Comparison of ENCODE assay signal across 12 mouse cellular contexts in genomic region chr17:15535162-15535800, GRCm38 (mm10). TPM values are rescaled to one million over a fixed set of nuclear protein-coding genes. Genes with fewer than 3 reads are reported as not detected.
DNase-seq lines count a peak whose midpoint lies in the region; ATAC-seq and TF ChIP-seq lines count a peak whose summit lies in the region.
"Had no signal": no experiment of that assay in that cellular context is flagged by ENCODE, and none has a peak within 500 bp of the region (broad histone marks: within the 10 kb centered on the region; RNA-seq: fewer than 3 reads in every experiment).

No protein-coding gene starts in this region.

- no peak overlapping the region for H3K4me3 ChIP-seq in kidney, postnatal 0 days (replicated peaks; ENCODE audit: low read depth, low read length)
- no peak overlapping the region for H3K4me3 ChIP-seq in hindbrain, embryonic 13.5 days

- H3K9me3 ChIP-seq in kidney, postnatal 0 days (replicated peaks; ENCODE audit: low read length), result no peaks in the 10 kb centered on the region
- H3K9me3 ChIP-seq in hindbrain, embryonic 13.5 days, result no peaks in the 10 kb centered on the region
- H3K9me3 ChIP-seq: liver, embryonic 13.5 days; midbrain, embryonic 12.5 days; stomach, embryonic 15.5 days had no signal

- no peak for ATAC-seq in kidney, postnatal 0 days (replicated peaks; ENCODE audit: low FRiP score, low read depth)
- peak; percentile 55 for ATAC-seq in megakaryocyte, adult 5-6 weeks (ENCODE audit: poor library complexity, severe bottlenecking)
- no peak for ATAC-seq in hindbrain, embryonic 13.5 days (ENCODE audit: low FRiP score)

- H3K9ac ChIP-seq in kidney, postnatal 0 days (ENCODE audit: low read depth, low read length), result no peak overlapping the region
- no peak overlapping the region for H3K9ac ChIP-seq in hindbrain, embryonic 13.5 days
- H3K9ac ChIP-seq: liver, embryonic 13.5 days had no signal

- no peaks in the 10 kb centered on the region for H3K27me3 ChIP-seq in kidney, postnatal 0 days (ENCODE audit: insufficient read depth, low read length)
- peaks cover 24% of the 10 kb centered on the region for H3K27me3 ChIP-seq in hindbrain, embryonic 13.5 days
- H3K27me3 ChIP-seq: stomach, embryonic 15.5 days had no signal

- no peak for TF ChIP-seq CTCF in kidney, postnatal 0 days (IDR thresholded peaks at IDR 0.05; ENCODE audit: low read depth)

- H3K4me2 ChIP-seq in kidney, postnatal 0 days (ENCODE audit: low read length), result peak overlapping the region; percentile 78; the same call in 1 of the 2 replicates
- H3K4me2 ChIP-seq in hindbrain, embryonic 13.5 days, result no peak overlapping the region; the same call in 1 of the 2 replicates

- H3K4me1 ChIP-seq in kidney, postnatal 0 days (replicated peaks; ENCODE audit: insufficient read depth, low read length), result peaks cover 11% of the 10 kb centered on the region; the same call in 1 of the 2 replicates
- peaks cover 8% of the 10 kb centered on the region; the same call in 1 of the 2 replicates for H3K4me1 ChIP-seq in hindbrain, embryonic 13.5 days (replicated peaks)
- H3K4me1 ChIP-seq: midbrain, embryonic 12.5 days; stomach, embryonic 15.5 days had no signal

- no peaks in the 10 kb centered on the region for H3K36me3 ChIP-seq in kidney, postnatal 0 days (ENCODE audit: insufficient read depth, low read length)
- H3K36me3 ChIP-seq in hindbrain, embryonic 13.5 days, result no peaks in the 10 kb centered on the region
- H3K36me3 ChIP-seq: liver, embryonic 13.5 days; midbrain, embryonic 12.5 days; stomach, embryonic 15.5 days had no signal

- peak; percentile 49 for DNase-seq in cerebellum, adult 9-10 months
- DNase-seq in cerebellum, postnatal 4 days (ENCODE audit: low spot score in 2 of 2), result no peak
- no peak for DNase-seq in kidney, postnatal 0 days (ENCODE audit: low spot score)
- no peak for DNase-seq in kidney, adult 18-20 months
- peak; percentile 4 for DNase-seq in adrenal gland, postnatal 25 days
- no peak for DNase-seq in thymus, postnatal 14 days
- DNase-seq: kidney, postnatal 10 days; liver, embryonic 13.5 days had no signal

- WGBS in kidney, postnatal 0 days, result 72% methylated on average over 11 of the region's 11 CpGs
- 69% methylated on average over 11 of the region's 11 CpGs for WGBS in hindbrain, embryonic 13.5 days

- no peak overlapping the region for H3K27ac ChIP-seq in kidney, postnatal 0 days
- H3K27ac ChIP-seq in hindbrain, embryonic 13.5 days, result no peak overlapping the region
- H3K27ac ChIP-seq: liver, embryonic 13.5 days; midbrain, embryonic 12.5 days; stomach, embryonic 15.5 days had no signal

RNA-seq across cellular contexts. Expression of gene Pdcd2, which starts 8.2 kb away (rescaled TPM):
- 49.5 and 57.5 TPM in 2 replicates for polyA plus RNA-seq in kidney, postnatal 0 days (2015; fragmentation: Nextera tagmentation; extraction: Ambion mirVana)
- 34.2 and 45.3 TPM in 2 replicates for total RNA-seq in adrenal gland, postnatal 25 days (2021)
- 33.8 and 35.0 TPM in 2 replicates for total RNA-seq in megakaryocyte, adult 5-6 weeks (2015)
- 30.7 and 48.8 TPM in 2 replicates for total RNA-seq in megakaryocyte, adult 5-6 weeks (2017)
- polyA plus RNA-seq in hindbrain, embryonic 13.5 days (2015; fragmentation: Nextera tagmentation; extraction: Ambion mirVana), result 70.9 and 76.3 TPM in 2 replicates

RNA-seq across cellular contexts. Expression of gene Prdm9, which starts 28.9 kb away (rescaled TPM):
- polyA plus RNA-seq in kidney, postnatal 0 days (2015; fragmentation: Nextera tagmentation; extraction: Ambion mirVana), result 1.8 and 1.9 TPM in 2 replicates
- 7.4 and 9.1 TPM in 2 replicates for total RNA-seq in adrenal gland, postnatal 25 days (2021)
- 2.2 and 7.0 TPM in 2 replicates for total RNA-seq in megakaryocyte, adult 5-6 weeks (2015)
- 3.5 and 4.5 TPM in 2 replicates for total RNA-seq in megakaryocyte, adult 5-6 weeks (2017)
- polyA plus RNA-seq in hindbrain, embryonic 13.5 days (2015; fragmentation: Nextera tagmentation; extraction: Ambion mirVana), result 2.6 and 3.3 TPM in 2 replicates

RNA-seq across cellular contexts. Expression of gene Tbp, which starts 35.6 kb away (rescaled TPM):
- 39.7 and 41.0 TPM in 2 replicates for polyA plus RNA-seq in kidney, postnatal 0 days (2015; fragmentation: Nextera tagmentation; extraction: Ambion mirVana)
- total RNA-seq in adrenal gland, postnatal 25 days (2021), result 29.8 and 31.4 TPM in 2 replicates
- total RNA-seq in megakaryocyte, adult 5-6 weeks (2015), result 65.2 and 68.3 TPM in 2 replicates
- 42.1 and 50.2 TPM in 2 replicates for total RNA-seq in megakaryocyte, adult 5-6 weeks (2017)
- polyA plus RNA-seq in hindbrain, embryonic 13.5 days (2015; fragmentation: Nextera tagmentation; extraction: Ambion mirVana), result 57.3 and 62.7 TPM in 2 replicates

RNA-seq across cellular contexts. Expression of gene Psmb1, which starts 35.7 kb away (rescaled TPM):
- 296 and 318 TPM in 2 replicates for polyA plus RNA-seq in kidney, postnatal 0 days (2015; fragmentation: Nextera tagmentation; extraction: Ambion mirVana)
- total RNA-seq in adrenal gland, postnatal 25 days (2021), result 167 and 189 TPM in 2 replicates
- 147 and 148 TPM in 2 replicates for total RNA-seq in megakaryocyte, adult 5-6 weeks (2015)
- total RNA-seq in megakaryocyte, adult 5-6 weeks (2017), result 126 and 144 TPM in 2 replicates
- 264 and 265 TPM in 2 replicates for polyA plus RNA-seq in hindbrain, embryonic 13.5 days (2015; fragmentation: Nextera tagmentation; extraction: Ambion mirVana)

Comparison
In these comparisons a context has a peak if more than half of its experiments do, and no peak if none do; other contexts are left out.
1. DNase-seq: peak in cerebellum, adult 9-10 months (single experiment) and adrenal gland, postnatal 25 days (single experiment); none in cerebellum, postnatal 4 days (0 of 2), kidney, postnatal 0 days (single experiment), kidney, adult 18-20 months (single experiment) and thymus, postnatal 14 days (single experiment).